Mouse (Mus musculus): Measurements from ENCODE around the gene Pgm1.

Pgm1 gene

DNA sequence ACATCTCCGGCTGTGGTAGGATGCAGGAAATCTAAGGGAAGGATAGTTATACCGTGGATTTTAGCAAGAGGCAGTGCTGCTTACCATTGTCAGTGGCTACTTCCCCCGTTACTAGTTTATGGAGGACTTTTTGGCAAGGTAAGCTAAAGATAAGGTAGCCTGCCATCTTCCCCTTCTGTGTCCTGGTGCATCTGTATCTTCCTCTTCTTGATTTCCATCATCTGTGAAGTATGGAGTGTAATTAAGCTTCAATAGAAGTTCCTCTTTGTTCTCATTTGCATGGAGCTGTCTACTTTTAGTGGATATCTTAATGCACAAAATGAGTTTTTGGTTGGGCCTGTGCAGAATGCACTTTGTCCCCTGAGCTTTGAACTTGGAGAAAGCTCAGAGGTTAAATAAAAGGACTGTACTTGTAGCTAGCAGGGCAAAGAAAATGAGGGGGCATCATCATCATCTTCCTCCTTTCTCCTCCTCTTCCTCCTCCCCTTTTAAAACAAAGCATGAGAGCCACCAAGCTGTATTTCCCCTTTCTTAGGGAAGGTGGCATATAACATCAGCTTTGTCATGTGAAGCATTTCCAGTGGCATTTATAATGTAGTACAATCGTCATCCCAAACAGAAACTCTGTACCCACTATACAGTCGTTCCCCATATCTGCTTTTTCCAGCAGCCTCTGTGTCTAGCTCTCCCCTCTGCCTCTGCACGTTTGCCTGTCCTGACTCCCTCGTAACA, 29.0 kb downstream of the Pgm1 start:
- DNase-seq, result no peak

DNA sequence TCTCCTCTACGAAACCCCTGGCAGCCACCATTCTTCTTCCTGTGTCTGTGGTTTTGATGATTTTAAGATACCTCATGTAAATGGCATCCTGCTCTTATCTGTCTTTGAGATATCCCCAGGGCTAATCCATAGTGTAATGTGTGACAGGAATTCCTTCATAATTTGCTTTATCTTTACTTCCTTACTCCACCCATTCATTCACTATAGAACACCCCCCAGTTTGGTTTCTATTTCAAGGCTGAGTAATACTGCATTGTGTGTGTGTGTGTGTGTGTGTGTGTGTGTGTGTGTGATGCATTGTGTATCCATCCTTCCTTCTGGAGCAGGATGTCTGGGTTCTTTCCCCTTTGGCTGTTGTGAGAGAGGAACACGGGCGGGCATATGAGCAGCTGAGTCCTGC, 30.1 kb downstream of the Pgm1 start:
- no peak for DNase-seq

DNA sequence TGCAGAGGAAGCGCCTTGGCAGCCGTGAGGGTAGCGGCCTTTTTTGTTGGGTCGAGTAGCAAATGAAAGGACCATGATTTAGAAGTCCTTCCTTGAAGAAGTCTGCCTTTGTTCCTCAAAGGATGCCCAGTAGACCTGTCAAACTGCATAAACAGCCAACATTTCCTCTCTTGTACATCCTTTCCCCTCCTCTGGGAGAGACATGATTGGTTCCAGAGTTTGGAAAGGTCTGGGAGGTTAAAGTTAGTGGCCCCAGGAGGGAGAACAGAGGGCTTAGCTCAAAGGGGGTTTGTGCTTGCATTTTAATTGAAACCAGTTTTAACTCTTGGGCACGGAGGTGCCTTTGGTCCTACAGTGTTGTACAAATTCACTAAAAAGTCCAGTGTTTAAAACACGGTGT, 37.3 kb downstream of the Pgm1 start:
- DNase-seq, result no peak

DNA sequence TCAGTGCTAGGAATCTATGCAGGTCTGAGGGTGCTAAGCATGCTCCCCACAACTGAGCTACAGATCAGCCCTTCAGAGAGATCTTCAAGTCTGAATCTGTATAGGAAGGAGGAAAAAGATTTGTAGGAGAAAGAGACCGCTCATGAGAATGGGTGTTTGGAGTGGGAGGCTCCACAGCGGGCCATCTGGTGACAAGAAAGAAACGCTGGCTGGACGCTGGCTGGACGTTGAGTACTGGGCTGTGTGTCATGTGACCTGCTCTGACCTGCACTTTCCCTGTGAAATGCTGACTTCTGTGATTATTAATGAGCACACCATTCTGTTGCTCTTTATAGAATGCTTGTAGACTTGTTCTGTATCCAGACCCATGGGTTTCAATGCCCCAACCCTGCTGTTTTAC, 40.1 kb downstream of the Pgm1 start:
- DNase-seq, result no peak

DNA sequence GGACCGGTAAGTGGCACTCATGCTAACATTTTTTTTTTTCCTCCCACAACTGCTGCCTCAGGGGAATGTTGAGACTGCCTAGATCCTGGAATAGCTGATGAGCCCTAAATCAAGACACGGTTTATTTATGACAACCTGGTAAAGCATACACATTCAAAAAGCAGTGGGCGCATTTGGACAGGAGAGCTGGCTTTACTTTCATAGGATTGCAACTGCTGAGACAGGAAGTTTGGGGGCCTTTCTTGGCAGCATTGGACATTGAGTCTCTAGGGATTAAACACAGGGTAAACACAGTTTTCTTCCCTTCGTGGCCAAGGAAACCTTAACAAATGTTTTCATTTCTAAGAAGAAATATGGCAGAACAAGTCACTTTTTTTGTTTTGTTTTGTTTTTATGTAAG, 40.9 kb downstream of the Pgm1 start:
- no peak for DNase-seq

DNA sequence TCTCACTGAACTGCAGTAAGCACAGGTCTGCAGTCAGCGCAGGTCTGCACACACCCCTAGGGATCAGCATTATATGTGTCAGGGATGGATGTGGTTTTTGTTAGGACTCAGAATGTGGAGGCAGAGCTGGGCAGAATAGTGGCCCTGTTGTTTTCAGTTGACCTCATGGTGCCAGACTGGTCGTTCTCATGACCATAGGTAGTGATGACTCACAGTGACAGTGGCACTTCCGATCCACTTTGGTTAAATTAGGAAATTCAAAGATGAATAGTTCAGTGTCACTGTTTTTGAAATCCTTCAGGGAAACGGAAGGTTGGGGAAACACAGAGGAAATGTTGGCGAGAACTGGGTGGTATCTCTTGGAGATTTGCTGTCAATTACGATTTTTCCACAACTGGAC, 43.7 kb downstream of the Pgm1 start:
- no peak for DNase-seq

DNA sequence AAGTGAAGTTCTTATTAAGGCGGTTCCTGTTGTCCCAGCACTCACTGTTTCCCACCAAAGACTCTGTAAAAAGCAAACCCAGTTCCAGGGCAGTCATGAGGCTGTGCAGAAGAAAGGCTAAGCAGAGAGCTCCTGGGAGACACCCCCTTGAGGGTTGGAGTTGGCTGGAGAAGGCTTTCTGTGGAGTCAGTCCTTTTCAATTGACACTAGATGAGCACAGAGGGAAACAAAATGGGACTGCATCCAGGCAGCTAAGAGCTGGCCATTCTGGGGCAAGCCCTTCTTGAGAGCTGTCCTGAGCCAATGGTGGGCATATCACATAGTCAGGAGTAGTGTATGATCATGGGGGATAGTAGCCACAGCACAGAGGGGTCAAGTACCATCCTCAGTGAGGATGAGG, 44.7 kb downstream of the Pgm1 start:
- DNase-seq, result no peak

DNA sequence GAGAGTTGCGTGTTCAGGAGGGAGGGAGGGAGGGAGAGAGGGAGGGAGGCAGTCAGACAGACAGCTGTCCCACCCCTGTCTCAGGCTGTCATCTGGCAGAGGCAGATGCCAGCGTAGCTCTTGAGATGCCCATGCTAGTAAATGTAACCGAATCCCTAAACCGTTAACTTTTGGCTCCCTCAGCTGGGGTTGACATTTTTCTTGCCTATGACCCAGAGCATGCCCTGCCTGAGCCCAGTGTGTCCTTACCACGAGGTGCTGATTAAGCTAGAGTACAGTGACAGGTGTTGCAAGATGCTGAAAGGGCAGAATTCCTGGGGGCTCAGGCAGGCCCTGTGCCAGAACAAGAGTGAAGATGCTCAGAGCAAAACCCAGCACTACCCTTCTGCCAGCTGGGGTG, 45.2 kb downstream of the Pgm1 start:
- DNase-seq, result no peak

DNA sequence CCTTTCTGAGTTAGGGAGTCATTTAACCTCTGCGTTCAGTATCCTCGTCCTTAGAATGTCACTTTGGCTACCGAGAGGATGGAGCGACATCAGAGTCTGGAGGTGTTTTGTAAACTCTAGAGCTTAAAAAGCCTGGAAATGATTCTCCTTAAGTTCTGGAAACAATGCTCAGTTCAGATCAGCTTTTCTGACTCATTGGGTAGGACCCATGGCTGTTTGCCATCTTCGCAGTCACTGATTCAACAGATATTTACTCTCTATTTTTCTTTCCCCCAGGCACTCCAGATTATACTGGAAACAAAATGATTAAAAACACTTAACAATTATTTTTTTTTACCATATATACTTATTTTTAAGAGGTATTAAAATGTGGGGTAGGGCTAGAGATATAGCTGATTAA, 50.1 kb downstream of the Pgm1 start:
- DNase-seq, result no peak

DNA sequence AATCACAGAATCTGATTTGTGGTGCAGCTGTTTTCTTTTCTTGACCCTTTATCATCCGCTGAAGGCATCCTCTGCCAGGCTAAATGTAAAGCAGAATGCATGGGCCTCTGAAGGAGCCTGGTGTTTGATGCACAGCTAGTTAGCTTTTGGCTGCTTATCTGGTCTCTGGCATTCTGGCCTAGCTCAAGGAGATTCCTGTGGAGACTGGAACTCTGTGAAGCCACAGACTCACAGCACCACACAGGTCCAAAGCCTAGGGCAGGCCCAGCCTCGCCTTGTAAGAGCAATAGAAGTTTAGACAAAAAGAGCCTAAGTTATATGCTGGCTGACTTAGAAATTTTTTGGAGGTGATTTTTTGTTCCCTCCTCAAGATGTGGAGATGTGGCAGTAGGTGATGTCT, 52.0 kb downstream of the Pgm1 start:
- DNase-seq, result no peak

DNA sequence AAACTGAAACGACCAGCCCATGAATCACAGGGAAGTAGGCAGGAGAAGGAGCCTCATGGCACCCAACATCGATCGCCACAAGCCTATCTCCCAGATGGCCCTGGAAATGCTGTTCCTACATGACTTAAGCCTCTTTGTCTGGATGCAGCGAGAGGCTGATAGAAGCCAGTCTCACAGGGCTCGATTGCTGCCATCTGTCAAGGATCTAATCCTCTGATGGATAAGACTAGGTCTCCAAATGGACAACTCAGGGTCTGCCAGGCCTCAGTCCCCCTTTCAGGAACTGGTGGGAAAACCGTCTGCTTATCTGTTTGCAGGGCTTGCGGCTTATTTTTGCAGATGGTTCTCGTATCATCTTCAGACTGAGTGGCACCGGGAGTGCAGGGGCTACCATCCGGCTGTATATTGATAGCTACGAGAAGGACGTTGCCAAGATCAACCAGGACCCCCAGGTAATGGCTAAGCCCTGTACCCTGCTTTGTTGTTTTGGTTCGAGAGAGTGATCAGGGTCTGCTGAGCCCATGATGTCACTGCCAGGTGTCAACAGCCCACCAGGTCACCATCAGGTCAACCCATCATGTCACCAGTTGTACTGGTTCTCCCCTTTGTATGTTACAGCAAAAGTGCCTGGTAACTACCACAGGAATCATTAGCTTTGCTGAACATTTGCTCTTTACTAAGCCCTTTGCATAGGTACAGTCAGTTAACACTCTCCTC, 54.6 kb downstream of the Pgm1 start:
- DNase-seq, result no peak

DNA sequence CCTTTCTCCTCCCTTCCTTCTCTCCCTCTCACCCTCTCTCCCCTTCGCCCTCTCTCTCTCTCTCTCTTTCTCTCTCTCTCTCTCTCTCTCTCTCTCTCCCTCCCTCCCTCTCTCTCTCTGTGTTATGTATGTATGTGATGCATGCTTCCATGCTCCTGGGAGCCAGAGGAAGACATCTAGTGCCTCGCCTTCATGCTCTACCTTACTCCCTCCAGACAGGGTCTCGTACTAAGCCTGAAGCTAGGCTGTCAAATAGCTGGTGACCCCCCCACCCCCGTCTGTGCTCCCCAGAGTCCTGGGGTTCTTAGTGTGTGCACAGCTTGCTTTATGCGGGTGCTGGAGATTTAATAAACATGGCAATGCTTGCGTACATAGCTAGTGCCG, 55.1 kb downstream of the Pgm1 start:
- no peak for DNase-seq

DNA sequence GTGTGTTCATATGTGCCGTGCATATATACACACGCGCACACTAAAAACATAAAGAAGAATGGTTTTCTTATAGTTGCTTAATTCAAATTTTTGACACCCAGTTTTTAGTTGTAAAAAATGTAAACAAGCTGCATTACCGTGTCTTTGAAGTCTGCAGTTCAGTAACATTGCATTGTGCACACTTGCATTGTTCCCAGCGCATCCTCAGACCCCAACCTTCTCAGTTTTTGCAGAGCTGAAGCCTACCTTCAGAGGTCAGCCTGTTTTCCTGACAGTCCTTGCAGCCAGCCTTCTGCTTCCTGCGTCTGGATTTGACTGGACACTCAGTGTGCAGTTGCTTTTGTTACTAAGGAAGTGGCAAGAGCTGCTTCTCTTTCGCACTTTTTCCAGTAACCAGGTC, 55.9 kb downstream of the Pgm1 start:
- no peak for DNase-seq

DNA sequence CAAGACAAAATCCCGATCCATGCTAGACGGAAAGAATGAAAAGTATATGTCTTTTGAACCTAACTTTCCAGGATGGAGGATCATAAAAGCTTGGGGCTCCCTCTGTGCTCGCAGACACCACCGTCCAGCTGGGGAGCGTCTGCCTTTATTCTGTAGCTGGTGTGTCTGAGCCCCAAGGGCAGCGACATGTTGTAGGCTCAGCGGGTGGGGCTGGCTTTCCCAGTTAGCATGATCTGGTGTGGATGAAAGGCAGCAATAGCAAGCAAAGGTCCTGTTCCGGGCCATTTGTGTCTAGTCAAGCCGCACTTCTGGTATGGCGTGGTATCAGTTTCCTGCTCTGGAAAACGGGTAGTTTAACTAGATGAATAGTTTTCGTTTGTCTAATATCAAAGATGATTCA, 56.4 kb downstream of the Pgm1 start:
- no peak for DNase-seq

DNA sequence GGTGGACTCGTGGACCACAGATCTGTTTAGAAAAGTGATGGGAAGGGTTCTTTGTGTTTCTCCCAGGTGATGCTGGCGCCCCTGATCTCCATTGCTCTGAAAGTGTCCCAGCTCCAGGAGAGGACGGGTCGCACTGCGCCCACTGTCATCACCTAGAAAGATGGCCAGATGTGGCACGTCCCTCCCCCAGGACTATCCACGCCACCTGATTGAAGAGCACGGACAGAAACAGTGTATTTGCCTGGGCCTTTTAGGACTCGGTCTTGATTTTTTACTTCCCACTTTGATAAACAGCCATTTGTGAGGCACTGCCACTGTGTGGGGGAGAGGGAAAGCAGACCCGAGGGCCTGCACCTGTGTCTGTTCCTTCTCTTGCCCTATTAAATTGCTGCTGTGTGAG, 57.4 kb downstream of the Pgm1 start:
- DNase-seq, result no peak

DNA sequence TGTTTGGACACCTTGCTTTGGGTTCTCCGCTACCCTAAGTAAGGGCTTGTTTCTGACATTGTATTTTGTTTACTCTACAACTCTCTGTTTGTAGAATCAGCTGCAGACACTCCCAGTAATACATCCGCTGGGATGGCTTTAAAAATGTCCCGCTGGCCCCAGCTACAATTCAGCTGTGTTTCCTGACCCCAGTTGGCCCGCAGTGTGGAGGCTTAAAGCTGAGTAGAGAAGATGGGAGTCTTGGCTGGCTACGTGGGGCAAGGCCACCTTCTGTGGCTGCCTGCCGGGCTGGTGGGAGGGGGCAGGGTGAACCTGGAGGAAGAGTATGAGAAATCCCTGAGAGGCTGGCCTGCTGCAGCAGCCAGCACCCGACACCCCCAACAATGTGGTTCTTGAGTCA, 59.6 kb downstream of the Pgm1 start:
- no peak for DNase-seq

DNA sequence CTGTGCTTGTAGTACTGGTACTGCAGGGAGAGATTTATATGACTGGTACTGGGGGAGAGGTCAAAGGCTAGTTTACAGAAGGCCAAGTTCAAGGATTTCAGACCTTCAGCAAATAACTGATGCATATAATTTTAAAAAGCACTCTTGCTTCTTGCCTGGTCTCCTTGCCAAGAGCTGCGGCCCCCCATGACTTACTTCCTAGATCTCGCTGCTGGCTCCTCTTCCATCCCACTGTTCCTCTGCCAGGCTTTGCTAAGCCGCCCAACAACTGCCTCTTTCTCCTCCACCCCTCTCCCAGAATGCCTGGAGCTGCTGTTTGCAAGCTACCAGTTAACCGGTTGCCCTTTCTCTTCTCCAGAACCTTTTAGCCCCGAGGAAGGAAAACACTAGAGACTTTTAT, 71.8 kb downstream of the Pgm1 start:
- DNase-seq, result no peak

DNA sequence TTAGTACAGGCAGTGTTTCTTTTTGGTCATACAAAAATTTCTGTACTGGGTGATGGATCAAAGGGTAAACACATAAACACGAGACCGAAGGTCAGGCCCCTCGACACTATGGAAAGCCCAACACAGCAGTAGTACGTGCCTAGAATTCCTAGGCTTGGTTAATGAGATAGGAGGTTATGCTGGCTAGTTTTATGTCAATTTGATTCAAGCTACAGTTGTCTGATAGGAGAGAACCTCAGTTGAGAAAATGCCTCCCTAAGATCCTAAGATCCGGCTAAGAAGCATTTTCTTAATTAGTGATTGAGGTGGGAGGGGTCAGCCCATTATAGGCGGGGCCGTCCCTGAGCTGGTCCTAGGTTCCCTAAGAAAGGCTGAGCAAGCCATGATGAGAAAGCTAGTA, 72.6 kb downstream of the Pgm1 start:
- DNase-seq, result no peak

DNA sequence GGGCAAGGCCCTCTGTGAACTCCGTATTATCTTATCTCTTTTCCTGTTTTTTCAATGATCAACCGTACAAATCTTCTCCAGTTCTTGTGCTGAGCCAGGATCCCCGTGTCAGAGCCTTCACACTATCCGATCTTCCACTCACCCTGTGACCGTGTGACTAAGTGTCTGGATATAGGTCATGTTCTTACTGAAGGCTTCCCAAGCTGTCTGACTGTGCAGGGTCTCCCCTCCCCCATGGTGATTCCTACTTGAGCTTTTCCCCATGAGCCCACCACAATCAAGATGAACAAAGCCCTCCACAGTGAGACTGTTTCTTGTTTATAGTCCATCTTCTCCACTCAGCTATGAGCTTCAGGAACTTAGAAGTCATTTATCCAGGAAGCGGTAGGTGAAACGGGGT, 78.5 kb downstream of the Pgm1 start:
- DNase-seq, result no peak

DNA sequence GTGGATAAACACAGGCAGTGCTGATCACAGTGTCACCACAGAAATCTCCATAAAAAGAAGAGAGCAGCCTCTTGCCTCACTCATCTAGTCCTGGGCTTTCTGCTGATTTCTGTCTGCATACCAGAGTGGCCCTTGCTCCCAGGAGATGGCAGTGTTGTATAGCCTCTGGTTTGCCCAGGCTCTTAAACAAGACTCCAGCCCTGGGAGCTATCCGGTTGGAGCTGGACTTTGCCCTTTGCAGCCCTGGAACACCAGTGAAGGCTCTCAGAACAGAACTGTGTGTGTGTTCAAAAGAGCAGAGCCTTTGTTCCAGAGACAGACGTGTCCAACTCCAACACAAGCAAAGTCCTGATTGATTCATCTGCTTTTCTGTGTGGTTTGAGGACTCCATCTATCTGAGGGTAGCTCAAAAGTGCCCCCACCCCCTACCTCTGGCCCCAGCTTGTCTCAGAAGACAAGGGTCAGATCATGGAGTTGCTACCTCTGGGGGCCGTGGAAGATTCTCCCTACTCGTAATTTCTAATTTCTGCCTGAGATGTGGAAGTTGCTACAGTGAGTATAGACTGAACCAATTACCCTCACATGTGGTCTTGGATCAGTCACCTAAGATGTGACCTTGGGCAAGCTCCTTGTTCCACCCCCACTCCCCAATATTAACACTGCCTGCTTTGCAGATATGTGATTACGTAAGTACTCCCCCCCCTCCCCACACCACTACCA, 79.3 kb downstream of the Pgm1 start:
- DNase-seq, result no peak

DNA sequence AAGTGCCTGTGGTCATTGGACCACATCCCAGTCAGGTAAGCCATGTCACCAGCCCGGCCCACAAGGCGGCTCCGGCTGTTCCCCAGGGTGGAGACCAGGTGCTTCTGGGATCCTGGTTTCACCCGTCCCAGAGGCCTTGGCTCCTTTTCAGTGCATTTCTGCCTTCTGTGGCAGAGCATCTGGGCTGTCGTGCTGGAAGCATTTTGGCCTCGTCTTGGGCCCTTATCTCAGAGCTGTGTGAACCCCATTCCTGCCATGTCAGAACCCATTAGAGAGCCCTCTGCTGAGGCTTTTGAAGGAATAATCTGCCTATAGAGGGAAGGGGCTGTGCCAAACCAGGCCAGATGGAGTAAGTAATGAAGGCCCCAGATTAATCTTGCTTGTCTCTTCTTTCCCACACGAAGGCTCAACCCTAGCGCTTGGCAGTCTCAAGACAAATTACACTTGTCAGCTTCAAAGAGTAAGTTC, 80.0 kb downstream of the Pgm1 start:
- no peak for DNase-seq

DNA sequence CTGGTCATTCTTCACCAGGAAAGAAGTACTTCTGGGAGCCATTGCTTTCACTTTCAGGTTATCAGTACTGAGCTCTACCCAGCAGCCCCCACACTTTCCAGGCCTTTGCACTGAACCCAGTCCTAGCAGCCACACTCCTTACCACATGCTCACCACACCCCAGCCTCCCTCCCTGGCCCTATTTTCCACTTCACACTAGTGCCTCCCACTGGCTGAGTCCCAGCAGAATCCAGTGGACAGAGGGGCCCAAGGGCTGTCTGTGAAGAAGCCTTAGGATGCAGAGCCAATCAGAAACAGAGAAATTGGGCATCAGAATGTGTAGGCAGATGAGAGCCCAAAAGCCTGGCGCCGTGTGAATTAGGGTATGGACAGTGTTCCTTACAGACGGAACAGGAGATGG, 81.7 kb downstream of the Pgm1 start:
- DNase-seq, result no peak

DNA sequence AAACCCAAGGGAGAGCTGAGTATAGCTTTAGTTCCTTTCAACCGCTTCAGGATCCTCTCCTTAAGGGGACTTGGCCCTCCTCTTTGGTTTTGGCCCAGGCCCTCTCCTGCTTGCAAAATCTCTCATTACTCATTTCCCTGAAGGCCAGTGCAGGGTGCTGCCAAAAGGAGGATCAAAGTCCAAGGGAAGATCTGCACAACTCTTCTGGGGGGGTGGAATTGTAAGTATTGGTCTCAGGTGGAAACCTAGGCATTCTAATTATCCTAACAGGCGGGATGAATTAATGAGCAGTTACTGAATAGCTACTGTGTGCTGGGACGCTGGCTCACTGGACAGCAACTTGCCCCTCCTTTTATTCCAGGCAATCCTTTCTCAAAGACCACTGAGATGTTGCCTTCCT, 82.3 kb downstream of the Pgm1 start:
- no peak for DNase-seq

DNA sequence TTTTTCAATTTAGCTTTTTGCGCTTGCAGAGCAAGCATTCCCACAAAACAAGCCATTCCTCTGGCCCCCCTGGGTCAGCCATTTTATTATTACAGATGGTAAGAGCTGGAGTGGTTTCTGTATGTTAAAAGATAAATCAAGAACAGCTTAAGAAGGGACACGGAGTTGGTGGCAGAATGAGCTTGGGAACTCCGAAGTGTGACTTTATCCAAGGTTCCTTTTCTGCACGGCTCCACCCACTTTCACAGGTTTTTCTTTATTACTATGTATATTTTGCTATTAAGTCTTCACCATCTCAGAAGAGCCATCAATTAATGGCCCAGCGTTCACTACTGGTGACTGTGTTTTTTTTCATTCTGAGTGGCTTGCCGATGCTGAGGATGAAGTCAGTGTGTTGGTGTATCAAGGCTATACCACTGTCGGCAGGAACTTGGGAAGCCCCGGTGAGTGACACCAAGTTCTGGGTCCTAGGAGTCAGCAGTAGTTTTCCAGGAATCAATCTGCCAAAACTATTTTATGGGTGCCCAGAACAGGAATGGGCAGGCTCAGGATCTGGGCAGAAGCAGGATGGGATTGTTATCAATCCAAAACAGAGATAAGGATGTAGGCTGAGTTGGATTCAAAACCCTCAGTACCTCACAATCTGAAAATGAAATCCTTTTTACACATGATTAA, 83.3 kb downstream of the Pgm1 start:
- DNase-seq, result no peak

Data from B cell, adult 2 months (primary cell).